In the genomic region with DNA sequence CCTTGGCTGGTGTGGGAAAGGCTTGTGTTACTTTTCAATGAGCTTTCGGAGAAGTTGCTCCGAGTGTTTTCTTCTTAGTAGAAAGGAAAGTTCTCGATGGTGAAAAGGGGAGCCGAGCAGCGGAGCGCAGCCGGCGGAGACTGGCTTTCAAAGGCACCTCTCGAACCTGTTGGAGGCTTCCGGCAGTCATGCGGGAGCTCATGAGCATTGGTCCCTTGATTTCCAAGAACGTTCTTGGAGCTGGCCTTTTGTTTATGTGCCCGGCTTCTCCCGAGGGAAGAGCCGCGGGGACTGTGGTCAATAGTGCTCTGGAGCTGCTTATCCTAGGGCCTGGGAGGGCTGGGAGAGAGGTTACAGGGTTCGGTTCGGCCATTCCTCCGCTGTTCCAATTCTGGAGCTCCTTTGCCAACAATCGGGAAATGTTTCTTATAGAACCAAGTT, we compare ENCODE assay signal across 8 mouse cellular contexts. TPM values are rescaled to one million over a fixed set of nuclear protein-coding genes. Genes with fewer than 3 reads are reported as not detected.
DNase-seq lines count a peak whose midpoint lies in the region; ATAC-seq and TF ChIP-seq lines count a peak whose summit lies in the region.

No protein-coding gene starts in this region.

- no peak for ATAC-seq in lung, embryonic 14.5 days (ENCODE audit: insufficient read depth)
- no peak for ATAC-seq in forebrain, embryonic 16.5 days
- no peak for ATAC-seq in kidney, postnatal 0 days (replicated peaks; ENCODE audit: low FRiP score, low read depth)
- no peak for ATAC-seq in neural tube, embryonic 12.5 days (ENCODE audit: low FRiP score, low read depth)

- H3K4me3 ChIP-seq in lung, embryonic 14.5 days (ENCODE audit: low read depth, low read length) = peak overlapping the region; percentile 64
- peak overlapping the region; percentile 84 for H3K4me3 ChIP-seq in forebrain, embryonic 16.5 days (replicated peaks; ENCODE audit: low read length)
- H3K4me3 ChIP-seq in kidney, postnatal 0 days (replicated peaks; ENCODE audit: low read depth, low read length) = peak overlapping the region; percentile 69
- H3K4me3 ChIP-seq in neural tube, embryonic 12.5 days = peak overlapping the region; percentile 61

- H3K9me3 ChIP-seq in lung, embryonic 14.5 days (ENCODE audit: low read depth, low read length) = no peaks in the 10 kb centered on the region
- H3K9me3 ChIP-seq in forebrain, embryonic 16.5 days (ENCODE audit: control insufficient read depth, low read length) = no peaks in the 10 kb centered on the region
- no peaks in the 10 kb centered on the region for H3K9me3 ChIP-seq in kidney, postnatal 0 days (replicated peaks; ENCODE audit: low read length)
- no peaks in the 10 kb centered on the region for H3K9me3 ChIP-seq in neural tube, embryonic 12.5 days

- WGBS in lung, embryonic 14.5 days = under 1% methylated on average over 20 of the region's 20 CpGs
- 0% methylated on average over 20 of the region's 20 CpGs for WGBS in forebrain, embryonic 16.5 days
- WGBS in kidney, postnatal 0 days = under 1% methylated on average over 20 of the region's 20 CpGs
- under 1% methylated on average over 20 of the region's 20 CpGs for WGBS in neural tube, embryonic 12.5 days

- H3K27me3 ChIP-seq in lung, embryonic 14.5 days (ENCODE audit: insufficient read depth, low read length) = peaks cover 62% of the 10 kb centered on the region
- peaks cover 25% of the 10 kb centered on the region for H3K27me3 ChIP-seq in forebrain, embryonic 16.5 days (replicated peaks; ENCODE audit: control insufficient read depth, insufficient read depth, low read length)
- peaks cover 48% of the 10 kb centered on the region for H3K27me3 ChIP-seq in kidney, postnatal 0 days (ENCODE audit: insufficient read depth, low read length)
- peaks cover 48% of the 10 kb centered on the region for H3K27me3 ChIP-seq in neural tube, embryonic 12.5 days (replicated peaks)

- H3K4me2 ChIP-seq in lung, embryonic 14.5 days = peak overlapping the region; percentile 100
- peak overlapping the region; percentile 97 for H3K4me2 ChIP-seq in forebrain, embryonic 16.5 days (ENCODE audit: low read length)
- H3K4me2 ChIP-seq in kidney, postnatal 0 days (ENCODE audit: low read length) = peak overlapping the region; percentile 99
- peak overlapping the region; percentile 98 for H3K4me2 ChIP-seq in neural tube, embryonic 12.5 days (replicated peaks)

- H3K9ac ChIP-seq in lung, embryonic 14.5 days = peak overlapping the region; percentile 22; the same call in 1 of the 2 replicates
- H3K9ac ChIP-seq in forebrain, embryonic 16.5 days (replicated peaks; ENCODE audit: low read depth, low read length) = peak overlapping the region; percentile 82
- peak overlapping the region; percentile 40; the same call in 1 of the 2 replicates for H3K9ac ChIP-seq in kidney, postnatal 0 days (ENCODE audit: low read depth, low read length)
- H3K9ac ChIP-seq in neural tube, embryonic 12.5 days = peak overlapping the region; percentile 69

- H3K27ac ChIP-seq in lung, embryonic 14.5 days (ENCODE audit: low read depth) = no peak overlapping the region
- peak overlapping the region; percentile 94 for H3K27ac ChIP-seq in forebrain, embryonic 16.5 days (ENCODE audit: low read length)
- H3K27ac ChIP-seq in kidney, postnatal 0 days = no peak overlapping the region
- no peak overlapping the region for H3K27ac ChIP-seq in neural tube, embryonic 12.5 days

- peak; percentile 32 for DNase-seq in lung, embryonic 14.5 days
- no peak for DNase-seq in lung, postnatal 10 days
- peak; percentile 41 for DNase-seq in adrenal gland, postnatal 14 days
- DNase-seq in kidney, postnatal 0 days (ENCODE audit: low spot score) = peak; percentile 21
- no peak for DNase-seq in spleen, adult 18-20 months
- no peak for DNase-seq in right cerebral cortex, postnatal 36 days (ENCODE audit: low spot score in 2 of 2)

- H3K4me1 ChIP-seq in lung, embryonic 14.5 days (ENCODE audit: insufficient read depth) = peaks cover 6% of the 10 kb centered on the region; the same call in 1 of the 2 replicates
- H3K4me1 ChIP-seq in forebrain, embryonic 16.5 days (replicated peaks; ENCODE audit: control insufficient read depth, insufficient read depth, low read length) = peaks cover 51% of the 10 kb centered on the region
- H3K4me1 ChIP-seq in kidney, postnatal 0 days (replicated peaks; ENCODE audit: insufficient read depth, low read length) = peaks cover 33% of the 10 kb centered on the region
- peaks cover 58% of the 10 kb centered on the region for H3K4me1 ChIP-seq in neural tube, embryonic 12.5 days

- TF ChIP-seq CTCF in lung, embryonic 14.5 days (IDR thresholded peaks at IDR 0.05; ENCODE audit: low read depth) = no peak
- TF ChIP-seq CTCF in kidney, postnatal 0 days (IDR thresholded peaks at IDR 0.05; ENCODE audit: low read depth) = no peak

- H3K36me3 ChIP-seq in lung, embryonic 14.5 days (ENCODE audit: insufficient read depth) = no peaks in the 10 kb centered on the region
- H3K36me3 ChIP-seq in forebrain, embryonic 16.5 days (ENCODE audit: control insufficient read depth, insufficient read depth) = no peaks in the 10 kb centered on the region
- no peaks in the 10 kb centered on the region for H3K36me3 ChIP-seq in kidney, postnatal 0 days (ENCODE audit: insufficient read depth, low read length)
- H3K36me3 ChIP-seq in neural tube, embryonic 12.5 days = no peaks in the 10 kb centered on the region

RNA-seq across cellular contexts. Expression of a gene that starts 1.5 kb away (rescaled TPM):
- 0.12 and 0.22 TPM in 2 replicates for polyA plus RNA-seq in lung, embryonic 14.5 days (2014; fragmentation: Nextera tagmentation; extraction: Ambion mirVana)
- total RNA-seq in adrenal gland, postnatal 14 days (2021) = 49.0 and 108 TPM in 2 replicates
- 7.7 and 8.8 TPM in 2 replicates for polyA plus RNA-seq in forebrain, embryonic 16.5 days (2015; fragmentation: Nextera tagmentation; extraction: Ambion mirVana)
- 0.04 and 0.10 TPM in 2 replicates for polyA plus RNA-seq in kidney, postnatal 0 days (2015; fragmentation: Nextera tagmentation; extraction: Ambion mirVana)
- 0.49 and 0.91 TPM in 2 replicates for polyA plus RNA-seq in neural tube, embryonic 12.5 days (2016; fragmentation: Nextera tagmentation; extraction: Ambion mirVana)

Comparison
In these comparisons a context has a peak if more than half of its experiments do, and no peak if none do; other contexts are left out.
1. DNase-seq: peak in lung, embryonic 14.5 days (single experiment), adrenal gland, postnatal 14 days (single experiment) and kidney, postnatal 0 days (single experiment); none in lung, postnatal 10 days (single experiment), spleen, adult 18-20 months (0 of 2) and right cerebral cortex, postnatal 36 days (0 of 2).
2. H3K9ac ChIP-seq: peak in every context shown above with its lines; median percentile 82 in forebrain, embryonic 16.5 days; 69 in neural tube, embryonic 12.5 days; 40 in kidney, postnatal 0 days; 22 in lung, embryonic 14.5 days.
3. Peak in every context shown above with its lines, with median percentiles within 50 percentile points of each other: H3K4me2 ChIP-seq and H3K4me3 ChIP-seq.